Mouse (Mus musculus) kidney, embryonic 15.5 days (tissue): Measurements from ENCODE around the gene Immp2l. TPM values are rescaled to one million over a fixed set of nuclear protein-coding genes. Genes with fewer than 3 reads are reported as not detected.

ENCODE experiments used
- ATAC-seq: fragments of 200-750 bp; cut with Nextera tagmentation; replicated peaks from 2 replicates; pipeline ENCODE4 v1.8.0; 2017; ENCODE audit warnings: moderate TSS enrichment; ENCODE audit not compliant: low FRiP score
- H3K27ac ChIP-seq: fragments of 300-500 bp; sonication (generic); 2 replicates; pipeline ENCODE4 v1.5.1; 2015; ENCODE audit warnings: mild to moderate bottlenecking, inconsistent platforms
- H3K27me3 ChIP-seq: fragments of 300-500 bp; sonication (generic); 2 replicates; pipeline ENCODE4 v1.6.1; 2015; ENCODE audit warnings: inconsistent platforms
- H3K36me3 ChIP-seq: fragments of 300-500 bp; sonication (generic); 2 replicates; pipeline ENCODE4 v1.6.1; 2015; ENCODE audit warnings: inconsistent platforms
- H3K4me1 ChIP-seq: fragments of 300-500 bp; sonication (generic); 2 replicates; pipeline ENCODE4 v1.6.1; 2015; ENCODE audit warnings: inconsistent platforms
- H3K4me2 ChIP-seq: fragments of 300-500 bp; sonication (generic); 2 replicates; pipeline ENCODE4 v1.6.1; 2015; ENCODE audit warnings: moderate library complexity, mild to moderate bottlenecking, inconsistent platforms
- H3K4me3 ChIP-seq: fragments of 300-500 bp; sonication (generic); replicated peaks from 2 replicates; pipeline ENCODE4 v1.5.1; 2015; ENCODE audit warnings: mild to moderate bottlenecking, inconsistent platforms
- H3K9ac ChIP-seq: fragments of 300-500 bp; sonication (generic); 2 replicates; pipeline ENCODE4 v1.6.1; 2015; ENCODE audit warnings: mild to moderate bottlenecking, inconsistent platforms
- H3K9me3 ChIP-seq: fragments of 300-500 bp; sonication (generic); replicated peaks from 2 replicates; pipeline ENCODE4 v1.6.1; 2016; ENCODE audit warnings: inconsistent platforms
- WGBS: fragments of 180-500 bp; shearing (Covaris S2); methylation state at CpG from one replicate; pipeline ENCODE4 v1.1.7; 2015; ENCODE audit warnings: mixed read lengths; 5-methylcytosine and 5-hydroxymethylcytosine counted together
- polyA plus RNA-seq: library from polyadenylated mRNA; unstranded; fragments of >200 nt; fragmentation: Nextera tagmentation; extraction: Ambion mirVana; gene quantifications from 2 replicates; pipeline ENCODE4 v1.2.1, GENCODE M21; 2015

The Immp2l gene
- polyA plus RNA-seq, 1 experiment from 2014 or later, result 8.6 TPM

GRCm38 (mm10) chr12:41112137-41112536 is 88.2 kb downstream of the Immp2l start:
- H3K9me3 ChIP-seq, result no peaks in the 10 kb centered on the region
- WGBS, result 64% methylated on average over 6 of the region's 6 CpGs
- H3K4me2 ChIP-seq, result no peak overlapping the region
- no peak overlapping the region for H3K27ac ChIP-seq
- H3K4me1 ChIP-seq, result no peaks in the 10 kb centered on the region
- H3K4me3 ChIP-seq, result no peak overlapping the region
- ATAC-seq, result no peak
- H3K27me3 ChIP-seq, result no peaks in the 10 kb centered on the region
- H3K36me3 ChIP-seq, result no peaks in the 10 kb centered on the region
- no peak overlapping the region for H3K9ac ChIP-seq

- Histone ChIP-seq H3K4me1 (no peaks in the 10 kb centered on the region), H3K36me3 (no peaks in the 10 kb centered on the region), H3K9ac (no peak overlapping the region), H3K27ac (no peak overlapping the region), H3K4me2 (no peak overlapping the region), H3K4me3 (no peak overlapping the region), H3K9me3 (no peaks in the 10 kb centered on the region), H3K27me3 (no peaks in the 10 kb centered on the region)
- ATAC-seq, result no peak
Measured at GRCm38 (mm10) chr12:41118358-41118757, 94.5 kb downstream of the Immp2l start.

GRCm38 (mm10) chr12:41119657-41120056 is 95.8 kb downstream of the Immp2l start:
- H3K4me3 ChIP-seq, result no peak overlapping the region
- no peak overlapping the region for H3K4me2 ChIP-seq
- no peak overlapping the region for H3K9ac ChIP-seq
- no peaks in the 10 kb centered on the region for H3K9me3 ChIP-seq
- H3K4me1 ChIP-seq, result no peaks in the 10 kb centered on the region
- WGBS, result 64% methylated on average over 6 of the region's 6 CpGs
- no peak for ATAC-seq
- no peak overlapping the region for H3K27ac ChIP-seq
- H3K27me3 ChIP-seq, result no peaks in the 10 kb centered on the region
- no peaks in the 10 kb centered on the region for H3K36me3 ChIP-seq

DNA sequence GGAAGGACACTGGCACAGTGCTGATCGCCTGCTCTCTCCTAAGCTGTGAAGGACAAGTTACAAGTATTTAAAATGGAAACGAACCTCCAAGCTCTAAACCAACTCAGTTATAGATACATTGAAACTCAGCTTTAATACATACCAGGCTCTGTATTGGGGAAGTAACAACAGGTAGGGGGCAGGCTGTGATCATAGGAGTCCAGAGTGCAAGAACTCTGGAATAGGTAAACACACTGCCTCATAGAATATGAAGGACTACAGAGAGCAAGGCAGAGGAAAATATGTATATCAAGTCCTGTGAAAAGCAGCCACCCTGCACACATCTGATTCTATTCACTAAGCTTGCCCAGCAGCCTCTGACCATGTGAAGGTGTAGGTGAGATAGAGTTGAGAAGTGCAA is 99.3 kb downstream of the Immp2l start:
- Histone ChIP-seq H3K4me2 (no peak overlapping the region), H3K27me3 (no peaks in the 10 kb centered on the region), H3K9me3 (no peaks in the 10 kb centered on the region), H3K4me3 (no peak overlapping the region), H3K27ac (no peak overlapping the region), H3K4me1 (no peaks in the 10 kb centered on the region), H3K9ac (no peak overlapping the region), H3K36me3 (no peaks in the 10 kb centered on the region)
- ATAC-seq, result no peak
- 86% methylated on average over 2 of the region's 2 CpGs for WGBS

DNA sequence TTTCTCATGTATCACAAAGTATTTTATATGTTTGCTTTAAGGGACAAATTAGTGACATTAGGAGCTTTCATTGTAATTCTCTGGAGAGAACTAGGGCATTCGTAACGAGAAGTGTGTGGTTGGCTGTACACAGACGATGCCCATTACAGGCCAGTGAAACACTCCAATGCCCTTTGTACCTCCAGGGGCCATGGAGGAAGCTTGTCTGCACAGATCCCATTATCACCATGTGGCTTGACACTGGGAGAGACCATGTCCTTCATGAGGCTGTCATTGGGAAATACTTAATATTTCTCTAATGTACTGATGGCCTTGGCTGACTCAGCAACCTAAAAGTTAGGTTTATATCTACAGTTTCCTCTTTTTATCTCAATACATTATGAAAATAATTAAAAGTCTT is 111.0 kb downstream of the Immp2l start:
- 72% methylated on average over 3 of the region's 3 CpGs for WGBS

GRCm38 (mm10) chr12:41159543-41159942 is 135.7 kb downstream of the Immp2l start:
- H3K27me3 ChIP-seq, result no peaks in the 10 kb centered on the region
- no peak overlapping the region for H3K9ac ChIP-seq
- H3K4me2 ChIP-seq, result no peak overlapping the region
- H3K4me3 ChIP-seq, result no peak overlapping the region
- H3K4me1 ChIP-seq, result no peaks in the 10 kb centered on the region
- no peaks in the 10 kb centered on the region for H3K36me3 ChIP-seq
- no peaks in the 10 kb centered on the region for H3K9me3 ChIP-seq
- no peak overlapping the region for H3K27ac ChIP-seq
- WGBS, result 85% methylated on average over 4 of the region's 4 CpGs
- ATAC-seq, result no peak

More for the DNA sequence above, 111.0 kb downstream of the Immp2l start:
- Histone ChIP-seq H3K27me3 (no peaks in the 10 kb centered on the region), H3K27ac (no peak overlapping the region), H3K36me3 (no peaks in the 10 kb centered on the region), H3K9me3 (no peaks in the 10 kb centered on the region), H3K9ac (no peak overlapping the region), H3K4me3 (no peak overlapping the region), H3K4me2 (no peak overlapping the region), H3K4me1 (no peaks in the 10 kb centered on the region)
- ATAC-seq, result no peak

- Histone ChIP-seq H3K4me3 (no peak overlapping the region), H3K4me1 (no peaks in the 10 kb centered on the region), H3K9ac (no peak overlapping the region), H3K4me2 (no peak overlapping the region), H3K27me3 (no peaks in the 10 kb centered on the region), H3K9me3 (no peaks in the 10 kb centered on the region), H3K36me3 (no peaks in the 10 kb centered on the region), H3K27ac (no peak overlapping the region)
- ATAC-seq, result no peak
- WGBS, result 68% methylated on average over 4 of the region's 4 CpGs
Measured at GRCm38 (mm10) chr12:41167802-41168201, 143.9 kb downstream of the Immp2l start.

DNA sequence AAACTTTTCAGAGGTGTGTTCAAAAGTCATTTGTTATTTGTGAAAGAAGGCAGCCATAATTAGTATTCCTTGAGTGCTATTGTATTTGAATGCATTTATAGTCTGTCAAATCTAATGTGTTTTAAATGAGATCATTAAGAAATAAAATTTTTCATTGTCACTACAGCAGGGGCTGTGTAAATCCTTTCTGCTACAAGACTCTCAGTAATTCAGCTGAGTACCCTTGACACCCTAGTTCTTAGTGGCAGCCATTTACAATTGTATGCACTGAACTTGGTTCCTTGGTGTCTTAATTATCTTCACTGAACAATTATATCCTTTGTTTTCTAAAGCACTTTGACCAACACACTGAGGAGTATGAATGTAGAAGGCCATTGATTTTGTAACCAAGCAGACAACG is 146.2 kb downstream of the Immp2l start:
- H3K27ac ChIP-seq, result no peak overlapping the region
- no peaks in the 10 kb centered on the region for H3K4me1 ChIP-seq
- WGBS, result 73% methylated on average over 1 of the region's 1 CpGs
- H3K27me3 ChIP-seq, result no peaks in the 10 kb centered on the region
- no peak overlapping the region for H3K9ac ChIP-seq
- no peak overlapping the region for H3K4me3 ChIP-seq
- no peak overlapping the region for H3K4me2 ChIP-seq
- ATAC-seq, result no peak
- no peaks in the 10 kb centered on the region for H3K9me3 ChIP-seq
- no peaks in the 10 kb centered on the region for H3K36me3 ChIP-seq

DNA sequence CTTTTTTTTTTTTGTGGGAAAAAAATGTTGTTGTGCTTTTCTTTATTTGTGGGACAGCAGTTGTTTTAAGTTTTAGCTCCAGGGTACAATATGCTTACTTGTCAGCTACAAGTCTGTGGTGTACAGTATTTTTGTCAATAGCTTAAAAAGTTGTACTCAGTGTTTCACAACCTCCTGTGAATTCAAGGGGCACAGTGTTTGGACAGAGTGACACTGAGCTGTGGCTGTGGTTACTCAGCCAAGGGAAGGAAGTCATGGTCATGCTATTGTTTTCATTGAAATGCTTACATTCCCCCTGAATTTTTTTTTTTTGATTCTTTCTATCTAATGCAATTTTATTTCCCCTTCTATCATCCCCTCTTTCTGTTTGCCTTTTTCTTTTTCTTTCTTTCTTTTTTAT is 159.0 kb downstream of the Immp2l start:
- H3K4me1 ChIP-seq, result no peaks in the 10 kb centered on the region
- no peak overlapping the region for H3K27ac ChIP-seq
- no peaks in the 10 kb centered on the region for H3K9me3 ChIP-seq
- no peak for ATAC-seq
- H3K4me2 ChIP-seq, result no peak overlapping the region
- no peak overlapping the region for H3K9ac ChIP-seq
- no peaks in the 10 kb centered on the region for H3K36me3 ChIP-seq
- H3K27me3 ChIP-seq, result no peaks in the 10 kb centered on the region
- no peak overlapping the region for H3K4me3 ChIP-seq

DNA sequence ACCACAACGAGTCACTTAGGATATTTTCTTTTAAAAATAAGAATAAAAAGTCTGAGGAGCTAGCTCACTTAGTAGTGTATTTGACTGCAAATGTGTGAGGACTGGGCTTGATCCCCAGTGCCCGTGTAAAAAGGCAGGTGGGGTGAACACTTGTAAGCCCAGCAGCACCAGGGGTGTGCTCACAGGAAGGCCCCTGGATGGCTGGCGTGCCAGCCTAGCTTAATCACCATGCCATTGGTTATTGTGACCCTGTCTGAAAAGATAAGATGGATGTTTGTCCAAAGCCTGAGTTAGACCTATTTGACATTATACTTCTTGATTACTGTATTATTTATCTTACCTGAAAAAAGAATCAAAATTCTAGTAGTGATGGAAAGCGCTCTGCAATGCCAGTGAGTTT is 161.2 kb downstream of the Immp2l start:
- WGBS, result 76% methylated on average over 4 of the region's 4 CpGs
- no peak overlapping the region for H3K27ac ChIP-seq

GRCm38 (mm10) chr12:41185509-41185908 is 161.6 kb downstream of the Immp2l start:
- H3K4me2 ChIP-seq, result no peak overlapping the region
- WGBS, result 91% methylated on average over 6 of the region's 6 CpGs
- ATAC-seq, result no peak

More for the DNA sequence above, 161.2 kb downstream of the Immp2l start:
- Histone ChIP-seq H3K4me2 (no peak overlapping the region), H3K9ac (no peak overlapping the region), H3K27me3 (no peaks in the 10 kb centered on the region), H3K4me1 (no peaks in the 10 kb centered on the region), H3K36me3 (no peaks in the 10 kb centered on the region), H3K9me3 (no peaks in the 10 kb centered on the region), H3K4me3 (no peak overlapping the region)
- no peak for ATAC-seq

DNA sequence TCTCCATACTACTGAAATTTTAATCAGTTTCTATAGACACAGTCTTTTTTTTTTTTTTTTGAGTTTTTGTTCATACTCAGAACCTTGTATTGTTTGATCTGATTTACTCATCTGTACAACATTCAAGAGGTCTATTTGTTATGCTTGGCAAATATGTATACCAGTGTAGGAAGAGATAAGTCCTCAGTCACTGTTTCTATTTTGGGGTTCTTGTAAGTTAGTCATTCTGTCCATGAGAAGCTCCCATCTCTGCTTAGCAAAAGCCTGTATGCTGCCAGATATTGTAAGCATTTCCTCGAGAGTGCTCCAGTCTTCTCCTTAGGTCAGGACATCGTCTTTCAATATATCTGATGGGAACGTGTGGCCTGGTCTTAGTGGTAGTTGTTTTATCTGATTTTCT is 168.9 kb downstream of the Immp2l start:
- Histone ChIP-seq H3K9ac (no peak overlapping the region), H3K27me3 (no peaks in the 10 kb centered on the region), H3K4me1 (0 out of 2 replicates have a peak, but pooled peaks cover 2% of the 10 kb centered on the region), H3K4me3 (no peak overlapping the region), H3K9me3 (no peaks in the 10 kb centered on the region), H3K36me3 (no peaks in the 10 kb centered on the region), H3K4me2 (no peak overlapping the region), H3K27ac (no peak overlapping the region)
- WGBS, result 64% methylated on average over 3 of the region's 3 CpGs
- ATAC-seq, result no peak

More at GRCm38 (mm10) chr12:41185509-41185908, 161.6 kb downstream of the Immp2l start:
- Histone ChIP-seq H3K27me3 (no peaks in the 10 kb centered on the region), H3K27ac (no peak overlapping the region), H3K4me3 (no peak overlapping the region), H3K4me1 (no peaks in the 10 kb centered on the region), H3K9me3 (no peaks in the 10 kb centered on the region), H3K9ac (no peak overlapping the region), H3K36me3 (no peaks in the 10 kb centered on the region)

DNA sequence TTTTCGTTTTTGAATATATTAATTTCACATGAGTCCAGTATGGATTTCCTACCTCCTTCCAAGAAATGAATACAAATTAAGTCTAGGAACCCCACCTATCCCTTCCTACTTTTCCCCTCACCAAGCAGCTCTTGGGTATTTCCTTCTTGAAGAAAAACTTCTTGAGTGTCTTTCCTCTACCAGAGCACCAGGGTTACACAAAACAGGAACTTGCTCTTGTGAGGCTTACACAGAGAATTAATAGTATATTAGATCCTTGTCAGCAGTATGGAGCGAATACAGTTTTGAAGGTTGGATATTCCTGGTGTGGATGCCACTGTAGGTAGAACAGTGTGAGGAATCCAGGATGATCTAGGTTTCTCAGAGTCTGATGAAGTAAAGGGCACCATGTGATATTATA is 172.5 kb downstream of the Immp2l start:
- Histone ChIP-seq H3K4me2 (no peak overlapping the region), H3K9me3 (no peaks in the 10 kb centered on the region), H3K4me3 (no peak overlapping the region), H3K36me3 (no peaks in the 10 kb centered on the region), H3K27me3 (no peaks in the 10 kb centered on the region), H3K27ac (no peak overlapping the region), H3K9ac (no peak overlapping the region), H3K4me1 (0 out of 2 replicates have a peak, but pooled peaks cover 2% of the 10 kb centered on the region)
- ATAC-seq, result no peak
- WGBS, result 96% methylated on average over 2 of the region's 2 CpGs
